Mouse (Mus musculus) natural killer cell, adult 2 months (primary cell): ENCODE results near the gene Pcgf2.
"Not testable (repeated sequence)": the region's sequence is repeated elsewhere in the genome, so short reads cannot be mapped to it uniquely, and the experiment has no call there.

Source experiments
- DNase-seq, 2 experiments: peaks; one replicate each; pipeline ENCODE4 v3.0.0; 2022; ENCODE audit warnings: low spot score in 2 of 2

The Pcgf2 gene

DNA sequence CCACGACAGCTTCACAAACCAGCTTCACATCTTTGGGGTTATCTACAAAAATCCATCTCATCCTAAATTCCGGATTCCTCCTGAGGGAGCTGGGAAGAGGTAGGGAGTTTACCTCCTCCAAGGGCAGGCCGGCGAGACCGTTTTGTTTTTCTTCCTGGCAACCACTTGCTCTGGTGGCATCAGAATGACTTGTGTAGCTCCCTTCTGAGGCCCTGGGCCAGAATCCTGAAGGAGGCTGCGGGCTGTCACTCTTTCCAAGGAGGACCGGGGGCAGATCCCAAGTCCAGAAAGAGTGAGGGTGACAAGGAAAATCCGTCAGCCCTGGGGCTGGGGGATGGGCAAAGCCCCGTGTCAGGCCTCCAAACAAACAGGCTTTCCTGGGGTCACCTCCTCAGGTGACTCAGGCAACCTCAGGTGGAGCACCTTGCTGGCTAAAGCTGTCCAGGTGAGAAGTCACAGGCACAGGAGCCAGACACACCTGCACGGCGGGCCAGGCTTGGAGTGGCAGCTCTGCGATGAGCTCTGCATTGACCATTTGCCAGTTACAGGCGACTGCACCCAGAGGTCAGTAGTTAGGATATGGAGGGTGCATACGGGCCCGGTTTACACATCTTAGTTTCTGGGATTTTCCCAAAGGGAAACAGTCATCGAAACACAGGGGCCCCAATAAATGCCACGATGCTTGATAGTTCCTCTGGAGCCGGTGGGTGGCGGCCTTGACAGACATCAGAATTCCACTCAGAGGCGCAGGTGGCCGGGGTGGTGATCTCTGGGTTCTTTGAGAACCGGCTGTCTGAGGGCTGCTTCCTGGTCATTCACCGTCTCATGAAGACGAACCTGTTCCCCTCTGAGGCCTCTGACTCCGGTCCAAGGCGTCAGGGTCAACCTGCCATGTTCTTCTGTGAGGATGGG is 17.3 kb upstream of the Pcgf2 start:
- no peak for DNase-seq

DNA sequence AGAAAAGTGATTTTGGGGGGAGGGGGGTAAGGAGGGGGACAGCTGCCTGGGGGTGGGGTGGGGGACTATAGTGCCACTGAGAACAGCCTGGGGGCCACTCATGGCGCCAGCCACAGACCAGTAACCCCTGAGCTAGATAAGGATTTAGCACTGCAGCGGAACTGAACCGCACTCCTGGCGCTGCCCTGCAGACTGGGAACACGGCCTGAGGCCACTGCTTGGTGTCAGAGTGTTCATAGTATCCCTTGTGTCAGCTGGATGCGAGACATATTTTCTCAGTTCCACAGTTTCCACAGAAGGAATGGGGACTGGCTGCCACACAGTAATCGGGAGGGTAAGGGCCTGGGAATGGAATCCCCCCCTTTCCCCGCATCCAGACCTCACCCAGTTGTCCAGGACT is 15.7 kb upstream of the Pcgf2 start:
- DNase-seq: no peak

- no peak for DNase-seq
These were observed 14.8 kb upstream of the Pcgf2 start for GRCm38 (mm10) chr11:97714784-97715760.

- DNase-seq: no peak
These were observed 14.1 kb upstream of the Pcgf2 start for GRCm38 (mm10) chr11:97714356-97714755.

DNA sequence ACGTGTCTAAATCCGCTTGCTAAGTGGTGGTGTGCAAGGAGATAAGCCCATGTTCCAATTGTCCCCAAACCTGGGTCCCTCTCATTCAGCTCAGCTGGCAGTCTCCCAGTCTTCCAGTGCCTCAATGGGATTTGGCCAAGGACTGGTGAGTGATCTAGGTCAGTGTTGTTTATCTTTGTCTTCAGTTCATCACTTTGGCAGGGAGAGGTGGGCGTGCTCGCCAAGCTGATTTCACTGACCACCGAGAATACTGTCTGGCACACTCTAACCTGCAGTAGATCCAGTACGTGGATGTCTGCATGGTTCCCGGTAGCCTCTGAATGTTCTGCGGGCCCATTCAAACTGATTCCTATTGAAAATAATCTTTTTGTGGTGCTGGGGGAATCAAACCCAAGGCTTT is 13.6 kb upstream of the Pcgf2 start:
- DNase-seq: no peak

- no peak for DNase-seq
These were observed 12.0 kb upstream of the Pcgf2 start for GRCm38 (mm10) chr11:97712286-97712685.

GRCm38 (mm10) chr11:97711200-97711900 is 11.1 kb upstream of the Pcgf2 start:
- DNase-seq: peak; percentile 33 to 54

- not testable (repeated sequence) for DNase-seq
These were observed 9.8 kb upstream of the Pcgf2 start for GRCm38 (mm10) chr11:97710067-97710466.

DNA sequence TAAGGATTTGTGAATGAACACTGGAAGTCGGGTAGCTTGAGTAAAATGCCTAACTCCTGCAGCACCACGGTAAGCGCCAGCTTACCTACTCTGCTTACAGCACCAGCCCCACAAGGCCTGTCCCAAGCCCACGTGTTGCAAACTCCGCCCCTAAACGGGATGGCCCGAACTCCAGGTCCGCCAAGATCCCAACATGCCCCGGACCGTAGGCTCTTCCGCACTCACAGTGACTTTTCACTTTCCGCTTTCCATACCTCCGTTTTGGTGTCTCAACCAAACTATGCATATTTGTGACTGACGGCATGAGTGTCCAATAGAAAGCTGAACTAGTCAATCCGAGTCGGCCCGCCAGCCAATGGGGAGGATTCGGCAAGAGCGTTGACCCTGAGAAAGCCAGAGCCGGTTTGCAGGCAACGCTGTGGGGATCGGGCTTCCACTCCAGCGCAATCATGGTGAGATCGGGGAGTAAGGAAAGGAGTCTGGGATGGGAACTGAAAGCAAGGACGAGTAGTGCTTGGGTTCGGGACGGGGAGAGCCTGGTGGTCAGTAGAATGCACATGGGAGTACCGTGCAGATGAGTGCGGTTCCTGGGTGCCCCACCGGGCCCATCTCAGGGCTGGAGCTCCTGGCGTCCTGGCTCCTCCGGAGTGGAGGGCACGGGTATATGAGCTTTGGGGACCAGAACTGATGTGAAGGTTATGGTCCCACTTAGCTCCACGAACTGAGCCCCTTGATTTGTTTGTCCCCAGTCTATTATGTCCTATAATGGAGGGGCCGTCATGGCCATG is 2.9 kb upstream of the Pcgf2 start, which contains the start of gene Psmb3:
Gene Psmb3, plus strand, starts transcription at position 361 of the 788 bp plus-strand sequence.
- DNase-seq: peak; percentile 98 to 99

GRCm38 (mm10) chr11:97702393-97702745 is 2.1 kb upstream of the Pcgf2 start:
- DNase-seq: peak; percentile 92

DNA sequence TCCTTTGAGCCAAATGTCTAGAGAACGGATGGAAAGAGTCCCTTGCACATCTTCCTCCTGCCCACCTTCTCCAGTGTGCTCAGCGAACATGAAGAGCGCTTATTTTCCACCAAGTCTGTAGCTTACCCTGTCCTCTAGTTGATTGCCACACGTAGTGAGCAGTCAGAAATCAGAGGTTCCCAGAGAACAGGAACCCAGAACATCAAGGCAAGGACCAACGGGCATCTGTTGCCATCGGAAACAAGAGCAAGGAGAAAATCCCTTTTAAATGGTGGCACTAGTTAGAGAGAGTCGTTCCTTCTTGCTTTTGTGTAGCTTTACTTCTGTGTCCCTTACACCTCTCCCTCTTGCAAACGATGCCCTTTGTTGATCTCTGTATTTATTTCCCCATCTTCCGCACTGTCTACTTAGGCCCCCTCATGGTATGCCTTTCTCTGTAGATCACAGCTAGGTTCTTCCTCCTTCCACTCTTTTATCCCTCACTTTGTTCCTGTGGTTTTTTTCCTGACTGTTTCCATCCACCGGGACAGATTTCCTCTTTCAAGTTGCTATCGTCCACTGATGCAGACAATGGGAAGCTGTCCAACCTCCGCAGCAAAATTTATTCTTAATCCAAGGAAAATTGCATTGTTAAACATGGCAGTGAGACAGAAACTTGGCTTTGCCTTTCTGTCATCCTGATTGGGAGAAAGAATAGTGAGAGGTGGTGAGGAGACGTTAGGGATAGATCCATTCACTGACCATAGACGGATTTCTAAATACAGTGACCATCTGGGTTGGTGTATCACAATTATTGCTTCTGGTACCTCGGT is 1.5 kb upstream of the Pcgf2 start:
- no peak for DNase-seq

GRCm38 (mm10) chr11:97700746-97701580 is 666 bp upstream of the Pcgf2 start:
- DNase-seq: no peak

GRCm38 (mm10) chr11:97699626-97700002 is 683 bp downstream of the Pcgf2 start:
- no peak for DNase-seq

- DNase-seq: peak in 1 of 2 experiments; percentile 37
These were observed 1.3 kb downstream of the Pcgf2 start for GRCm38 (mm10) chr11:97698741-97699611.

GRCm38 (mm10) chr11:97697891-97698529 is 2.3 kb downstream of the Pcgf2 start:
- no peak for DNase-seq

- DNase-seq: no peak
These were observed 3.0 kb downstream of the Pcgf2 start for GRCm38 (mm10) chr11:97697199-97697890.

GRCm38 (mm10) chr11:97696669-97697068 is 3.6 kb downstream of the Pcgf2 start:
- no peak for DNase-seq
